Mouse (Mus musculus) kidney, adult 2 months (tissue): Measurements from ENCODE around the gene Clcn7.

Experiments used
- CTCF ChIP-seq: fragments of 200-500 bp; conservative IDR thresholded peaks from 2 replicates; pipeline ENCODE4 v1.5.1; 2011; ENCODE audit warnings: low read depth, mild to moderate bottlenecking, control low read depth, low read length, moderate library complexity, mixed read lengths; ENCODE audit not compliant: insufficient read depth, insufficient read length
- POLR2A ChIP-seq: fragments of 200-500 bp; IDR thresholded peaks from one replicate; pipeline ENCODE4 v1.6.1; 2011; ENCODE audit warnings: low read depth, low read length, control low read depth

GRCm38 (mm10) chr17:25130060-25130459 is 3.1 kb upstream of the Clcn7 start:
- TF ChIP-seq POLR2A (no peak), CTCF (no peak)
